Mouse (Mus musculus) right cerebral cortex, postnatal 14 days (tissue): ENCODE data around the gene Kcnip1.

ENCODE experiments used
- DNase-seq: peaks from one replicate; pipeline ENCODE4 v3.0.0; 2022

Kcnip1 gene

GRCm38 (mm10) chr11:33890382-33890781 is 102.6 kb downstream of the Kcnip1 start:
- no peak for DNase-seq

- DNase-seq: no peak
These were observed 105.3 kb downstream of the Kcnip1 start for GRCm38 (mm10) chr11:33887660-33888059.

GRCm38 (mm10) chr11:33885981-33886380 is 107.0 kb downstream of the Kcnip1 start:
- DNase-seq: no peak

DNA sequence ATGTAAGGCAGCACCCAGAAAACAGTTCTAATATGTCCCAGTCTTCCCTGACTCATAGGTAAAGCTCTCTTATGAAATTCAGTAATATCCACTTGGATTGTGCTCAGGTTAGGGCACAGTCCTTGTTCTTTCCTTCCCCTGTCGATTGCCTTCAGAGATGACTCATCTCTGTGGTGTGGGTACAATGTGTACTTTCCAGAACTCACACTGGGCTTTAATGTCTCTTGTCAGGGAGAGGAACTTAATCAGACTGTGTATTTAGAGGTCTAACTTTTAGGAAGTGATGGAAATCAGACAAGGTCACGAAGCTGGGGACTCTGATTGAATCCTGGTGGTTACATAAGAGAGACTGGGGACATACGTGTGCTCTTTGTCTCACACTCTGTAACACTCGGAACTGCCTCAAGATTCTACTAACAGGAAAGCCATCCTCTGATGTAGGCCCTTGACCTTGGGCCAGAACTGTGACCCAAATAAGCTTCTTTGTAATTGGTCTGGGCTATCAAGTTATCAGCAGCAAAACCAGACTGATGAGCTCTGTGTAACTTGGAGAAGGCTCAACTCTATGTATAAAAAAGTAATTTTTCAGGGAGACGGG is 110.1 kb downstream of the Kcnip1 start:
- no peak for DNase-seq

DNA sequence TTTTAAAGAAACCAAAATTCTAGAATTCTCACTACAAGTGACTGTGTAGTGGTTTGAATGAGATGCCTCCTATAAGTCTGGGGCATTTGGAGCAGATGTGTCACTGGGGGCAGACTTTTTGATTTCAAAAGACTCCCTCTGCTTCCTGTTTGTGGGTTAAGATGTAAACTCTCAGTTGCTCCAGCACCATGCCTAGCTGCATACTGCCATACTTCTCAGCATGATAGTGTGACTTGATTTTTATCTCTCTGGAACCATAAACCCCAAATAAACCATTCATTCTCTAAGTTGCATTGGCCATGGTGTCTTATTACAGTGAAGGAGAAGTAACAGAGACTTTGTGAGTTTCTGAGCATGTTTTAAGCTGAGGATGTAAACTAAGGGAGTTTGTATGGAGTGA is 118.0 kb downstream of the Kcnip1 start:
- DNase-seq: no peak

DNA sequence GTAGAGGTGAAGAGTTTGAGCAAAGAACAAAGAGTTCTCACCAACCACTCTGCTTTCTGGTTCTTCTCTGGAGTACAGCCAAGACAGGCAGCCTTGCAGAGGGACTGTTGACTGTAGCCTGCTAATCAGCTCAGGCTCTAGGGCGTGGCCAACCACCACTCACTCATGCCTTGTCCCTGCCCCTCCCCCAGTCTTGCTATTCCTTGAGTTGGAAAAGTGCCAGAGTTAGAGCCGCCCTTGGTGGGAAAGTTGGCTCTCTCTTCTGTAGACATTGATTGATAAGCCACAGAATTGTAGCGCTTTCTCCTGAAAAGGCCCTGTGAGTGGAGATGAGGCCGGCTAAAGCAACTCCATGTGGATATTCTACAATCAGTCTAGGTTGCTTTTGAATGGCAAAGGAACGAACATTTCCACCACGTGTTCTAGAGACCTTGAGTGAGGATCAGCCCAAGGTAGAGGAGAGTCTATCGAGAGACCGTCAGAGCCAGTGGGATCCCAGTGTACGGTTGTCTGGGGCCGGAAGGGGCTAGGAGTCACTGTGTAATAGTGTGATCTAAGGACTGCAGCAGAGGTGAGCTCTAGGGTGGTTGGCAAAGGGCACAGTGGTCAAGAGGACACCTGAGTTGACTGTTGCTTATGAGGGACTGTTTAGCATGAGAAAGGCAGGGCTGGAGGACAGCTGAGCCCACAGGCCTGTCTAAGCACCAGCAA is 119.7 kb downstream of the Kcnip1 start:
- DNase-seq: no peak

DNA sequence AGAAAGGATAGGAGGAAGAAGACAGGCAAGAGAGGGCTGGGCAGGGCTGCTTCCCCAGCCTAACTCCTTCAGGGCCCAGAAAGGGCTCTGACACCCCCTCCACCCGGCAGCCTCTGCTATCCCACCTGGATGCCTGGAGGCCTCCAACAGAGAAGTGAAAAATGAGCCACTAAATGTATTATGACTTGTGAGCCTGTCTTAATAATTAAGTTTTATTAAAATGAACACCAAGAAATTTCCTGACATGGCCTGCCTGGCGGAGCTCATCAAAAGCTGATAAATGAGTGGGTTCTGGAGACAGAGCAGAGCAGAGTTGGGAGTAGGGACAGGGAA is 120.3 kb downstream of the Kcnip1 start:
- DNase-seq: no peak

- no peak for DNase-seq
These were observed 120.8 kb downstream of the Kcnip1 start for GRCm38 (mm10) chr11:33871998-33872715.

DNA sequence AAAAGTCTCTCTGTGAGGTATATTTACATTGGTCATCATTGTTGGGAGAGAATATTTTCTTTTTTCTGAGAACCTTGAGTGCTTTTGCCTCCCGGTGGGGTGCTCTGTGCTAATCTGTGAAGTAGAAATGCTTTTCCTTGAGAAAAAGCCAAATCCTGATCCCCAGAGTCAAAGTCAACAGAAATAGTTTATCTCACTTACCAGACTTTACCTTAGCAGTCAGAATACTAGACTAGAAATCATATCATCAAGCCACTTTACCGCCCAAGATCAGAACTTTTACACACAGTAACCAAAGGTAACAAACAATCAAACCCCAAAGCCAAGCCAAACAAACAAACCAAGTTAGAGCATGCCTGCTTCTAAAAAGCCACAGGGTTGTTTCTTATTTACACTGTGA is 122.7 kb downstream of the Kcnip1 start:
- no peak for DNase-seq

GRCm38 (mm10) chr11:33869559-33869958 is 123.4 kb downstream of the Kcnip1 start:
- no peak for DNase-seq

GRCm38 (mm10) chr11:33866775-33867174 is 126.2 kb downstream of the Kcnip1 start:
- no peak for DNase-seq

GRCm38 (mm10) chr11:33864245-33864644 is 128.7 kb downstream of the Kcnip1 start:
- DNase-seq: no peak

GRCm38 (mm10) chr11:33861823-33862222 is 131.1 kb downstream of the Kcnip1 start:
- DNase-seq: no peak

DNA sequence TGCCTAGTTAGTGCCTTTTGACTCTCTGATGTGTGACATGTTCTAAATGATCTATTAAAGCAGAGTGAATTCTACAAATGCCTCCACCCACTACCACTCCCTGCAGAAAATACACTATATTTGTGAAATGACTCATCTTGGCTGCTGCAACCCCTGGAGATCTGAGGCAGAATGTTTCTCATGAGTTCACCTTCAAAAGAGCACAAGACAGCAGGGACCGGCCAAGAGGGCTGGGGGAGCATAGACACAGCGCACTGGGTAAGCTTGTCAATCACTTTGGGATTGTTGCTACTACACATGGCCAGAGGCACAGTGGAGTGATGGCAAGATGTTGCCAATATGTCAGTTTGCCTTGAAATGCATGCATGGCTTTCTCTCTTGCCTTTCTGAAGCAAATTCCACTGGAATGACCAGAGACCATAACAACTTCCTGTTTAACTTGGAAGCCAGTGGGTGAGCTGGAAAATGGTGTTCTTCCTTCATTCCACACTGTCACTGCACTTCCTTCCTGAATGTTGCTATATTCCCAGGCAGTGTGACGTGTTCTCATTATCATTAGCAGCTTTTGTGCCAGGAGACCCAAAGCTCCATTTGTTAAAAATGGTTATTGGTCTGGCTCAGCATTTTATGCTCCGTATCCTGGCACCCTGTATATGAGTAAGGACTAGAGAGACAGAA is 131.9 kb downstream of the Kcnip1 start:
- DNase-seq: no peak

DNA sequence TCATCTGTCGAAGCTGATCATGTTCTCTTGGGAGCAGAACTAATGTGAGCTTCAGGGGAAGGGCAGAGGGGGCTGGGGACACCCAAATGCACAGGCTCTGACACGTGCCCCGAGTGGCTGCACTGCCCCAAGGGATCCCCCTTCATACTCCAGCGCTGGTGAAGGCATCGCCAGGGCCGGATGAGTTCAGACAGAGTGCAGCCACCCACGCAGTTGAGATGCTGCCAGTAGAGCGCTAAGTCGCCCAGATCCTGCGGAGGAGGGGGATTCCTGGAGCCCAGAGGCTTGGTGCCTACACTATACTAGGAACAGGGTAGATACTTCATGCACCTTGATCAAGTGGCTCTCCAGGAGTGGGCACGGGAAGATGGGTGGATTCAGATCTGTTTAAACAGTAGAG is 143.3 kb downstream of the Kcnip1 start:
- DNase-seq: peak; percentile 53

- DNase-seq: no peak
These were observed 144.3 kb downstream of the Kcnip1 start for GRCm38 (mm10) chr11:33848685-33849084.

DNA sequence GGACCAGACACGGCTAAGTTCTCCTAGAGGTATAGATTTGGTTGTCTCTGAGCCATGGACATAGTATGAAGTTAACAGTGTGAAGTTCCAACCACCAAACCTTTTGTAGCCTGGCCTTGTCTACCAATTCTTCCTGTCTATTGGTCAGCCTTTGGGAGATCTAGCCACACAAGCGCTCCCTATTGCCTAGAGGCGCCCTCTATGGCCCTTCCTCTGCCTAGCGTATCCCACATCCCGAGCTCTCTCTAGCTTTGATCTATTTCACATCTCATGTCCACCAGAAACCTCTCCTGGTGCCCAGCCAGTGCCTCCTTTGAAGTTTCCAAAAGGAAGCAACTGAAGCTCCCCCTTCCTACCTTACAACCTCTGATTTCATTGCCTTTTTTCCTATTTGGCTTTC is 147.0 kb downstream of the Kcnip1 start:
- DNase-seq: no peak

- peak; percentile 43 for DNase-seq
These were observed 149.6 kb downstream of the Kcnip1 start for GRCm38 (mm10) chr11:33843294-33843864.

GRCm38 (mm10) chr11:33839049-33839448 is 153.9 kb downstream of the Kcnip1 start:
- DNase-seq: no peak

- no peak for DNase-seq
These were observed 163.2 kb downstream of the Kcnip1 start for GRCm38 (mm10) chr11:33829774-33830173.

DNA sequence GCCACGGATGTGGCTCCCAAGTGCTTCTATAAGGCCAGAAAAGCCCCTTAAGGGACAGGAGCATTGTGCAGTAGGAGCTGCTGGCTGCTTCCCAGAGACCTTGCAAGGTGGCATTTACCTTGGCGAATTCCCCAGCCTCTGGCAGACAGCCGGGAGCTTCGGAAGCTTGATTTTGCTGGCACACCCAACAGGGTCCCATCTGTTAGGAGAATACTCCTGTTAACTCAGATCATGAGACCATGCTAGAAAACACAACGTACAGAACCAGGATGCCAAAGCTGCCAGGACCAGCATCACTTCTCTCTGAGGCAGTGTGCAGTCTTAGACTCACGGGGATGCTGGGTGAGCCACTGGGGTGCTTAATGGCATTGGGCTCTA is 165.1 kb downstream of the Kcnip1 start:
- peak; percentile 26 for DNase-seq

GRCm38 (mm10) chr11:33827085-33827828 is 165.7 kb downstream of the Kcnip1 start:
- no peak for DNase-seq

GRCm38 (mm10) chr11:33824739-33825138 is 168.2 kb downstream of the Kcnip1 start:
- DNase-seq: no peak
